Comparison of ENCODE assay signal across 23 mouse cellular contexts in the genomic region with DNA sequence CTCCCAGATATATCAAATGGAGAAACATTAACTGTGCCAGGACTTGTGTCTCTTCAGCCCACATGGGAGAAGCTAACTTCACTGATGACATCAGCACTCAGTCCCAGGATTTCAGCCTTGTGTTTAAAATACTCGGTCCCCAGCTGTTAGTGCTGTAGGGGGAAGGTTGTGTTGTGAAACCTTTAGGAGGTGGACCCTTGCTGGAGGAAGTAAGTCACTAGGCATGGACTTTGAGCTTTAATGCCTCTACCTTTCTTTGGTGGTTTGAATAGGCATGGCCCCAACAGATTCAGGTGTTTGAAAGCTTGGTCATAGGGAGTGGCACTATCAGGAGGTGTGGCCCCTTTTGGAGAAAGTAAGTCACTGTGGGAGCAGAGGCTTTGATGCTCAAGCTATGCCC. TPM values are rescaled to one million over a fixed set of nuclear protein-coding genes. Genes with fewer than 3 reads are reported as not detected.
DNase-seq lines count a peak whose midpoint lies in the region; ATAC-seq and TF ChIP-seq lines count a peak whose summit lies in the region.
"Had no signal": no experiment of that assay in that cellular context is flagged by ENCODE, and none has a peak within 500 bp of the region (broad histone marks: within the 10 kb centered on the region; RNA-seq: fewer than 3 reads in every experiment).

No protein-coding gene starts in this region.

- H3K4me1 ChIP-seq in intestine, embryonic 15.5 days (replicated peaks), result no peaks in the 10 kb centered on the region
- no peaks in the 10 kb centered on the region; the same call in 1 of the 2 replicates for H3K4me1 ChIP-seq in intestine, postnatal 0 days (replicated peaks; ENCODE audit: control insufficient read depth, insufficient read depth, low read length)
- H3K4me1 ChIP-seq in small intestine, adult 2 months (ENCODE audit: control insufficient read depth, insufficient read depth, insufficient read length, low read length), result peaks cover 10% of the 10 kb centered on the region; the same call in 1 of the 2 replicates

- no peaks in the 10 kb centered on the region for H3K9me3 ChIP-seq in intestine, embryonic 15.5 days
- no peaks in the 10 kb centered on the region for H3K9me3 ChIP-seq in intestine, postnatal 0 days (ENCODE audit: control insufficient read depth)
- H3K9me3 ChIP-seq: embryonic facial prominence, embryonic 12.5 days; embryonic facial prominence, embryonic 15.5 days; hindbrain, embryonic 12.5 days; hindbrain, embryonic 15.5 days had no signal

- H3K27me3 ChIP-seq in intestine, embryonic 15.5 days (replicated peaks), result no peaks in the 10 kb centered on the region
- H3K27me3 ChIP-seq in intestine, postnatal 0 days (replicated peaks; ENCODE audit: control insufficient read depth, insufficient read depth, low read length), result no peaks in the 10 kb centered on the region
- H3K27me3 ChIP-seq in small intestine, adult 2 months (ENCODE audit: control insufficient read depth, insufficient read depth, low read length), result no peaks in the 10 kb centered on the region
- H3K27me3 ChIP-seq: embryonic facial prominence, embryonic 12.5 days; embryonic facial prominence, embryonic 15.5 days; hindbrain, embryonic 12.5 days; hindbrain, embryonic 15.5 days had no signal

- peak; percentile 38 for DNase-seq in yolk sac, embryonic 10.5 days (ENCODE audit: low spot score)
- no peak for DNase-seq in cerebellum, adult 9-11 months
- DNase-seq in right cerebral cortex, postnatal 4 days, result no peak
- DNase-seq in embryo, embryonic 11 days, result no peak
- DNase-seq: adrenal gland, adult 2 months; adrenal gland, postnatal 14 days; cerebellum, adult 11 months; cerebellum, adult 2 months; cerebellum, postnatal 14 days; forebrain, postnatal 0 days; gastrocnemius, adult 2 months; gastrocnemius, postnatal 14 days had no signal

- H3K36me3 ChIP-seq in intestine, embryonic 15.5 days, result no peaks in the 10 kb centered on the region
- H3K36me3 ChIP-seq in intestine, postnatal 0 days (ENCODE audit: control insufficient read depth, insufficient read depth), result no peaks in the 10 kb centered on the region
- no peaks in the 10 kb centered on the region for H3K36me3 ChIP-seq in small intestine, adult 2 months (ENCODE audit: control insufficient read depth, insufficient read depth, low read length)
- H3K36me3 ChIP-seq: embryonic facial prominence, embryonic 12.5 days; embryonic facial prominence, embryonic 15.5 days; hindbrain, embryonic 12.5 days; hindbrain, embryonic 15.5 days had no signal

- H3K9ac ChIP-seq in intestine, embryonic 15.5 days, result no peak overlapping the region
- H3K9ac ChIP-seq in intestine, postnatal 0 days (ENCODE audit: low read depth, low read length), result no peak overlapping the region
- H3K9ac ChIP-seq: embryonic facial prominence, embryonic 12.5 days; embryonic facial prominence, embryonic 15.5 days; forebrain, postnatal 0 days; hindbrain, embryonic 12.5 days; hindbrain, embryonic 15.5 days had no signal

- 56% methylated on average over 1 of the region's 1 CpGs for WGBS in intestine, embryonic 15.5 days
- 27% methylated on average over 1 of the region's 1 CpGs for WGBS in intestine, postnatal 0 days
- 19% methylated on average over 1 of the region's 1 CpGs for WGBS in small intestine, adult 2 months

- H3K4me3 ChIP-seq in intestine, embryonic 15.5 days (replicated peaks), result no peak overlapping the region
- H3K4me3 ChIP-seq in intestine, postnatal 0 days (ENCODE audit: low read depth, low read length), result no peak overlapping the region
- no peak overlapping the region for H3K4me3 ChIP-seq in small intestine, adult 2 months (ENCODE audit: low read depth, low read length)
- H3K4me3 ChIP-seq: embryonic facial prominence, embryonic 12.5 days; embryonic facial prominence, embryonic 15.5 days; gastrocnemius, adult 2 months; hindbrain, embryonic 12.5 days; hindbrain, embryonic 15.5 days had no signal

- no peak overlapping the region for H3K27ac ChIP-seq in intestine, embryonic 15.5 days
- H3K27ac ChIP-seq in intestine, postnatal 0 days (ENCODE audit: low read depth, low read length), result no peak overlapping the region
- peak overlapping the region; percentile 51; the same call in 1 of the 2 replicates for H3K27ac ChIP-seq in small intestine, adult 2 months (ENCODE audit: insufficient read depth, low read depth, low read length)
- H3K27ac ChIP-seq: embryonic facial prominence, embryonic 12.5 days; embryonic facial prominence, embryonic 15.5 days; gastrocnemius, adult 2 months; hindbrain, embryonic 12.5 days; hindbrain, embryonic 15.5 days had no signal

- TF ChIP-seq POLR2A in small intestine, adult 2 months (IDR thresholded peaks at IDR 0.05; ENCODE audit: low read depth, low read length), result no peak

- no peak overlapping the region for H3K4me2 ChIP-seq in intestine, embryonic 15.5 days (replicated peaks)
- no peak overlapping the region for H3K4me2 ChIP-seq in intestine, postnatal 0 days (replicated peaks; ENCODE audit: low read depth)
- H3K4me2 ChIP-seq: embryonic facial prominence, embryonic 12.5 days; embryonic facial prominence, embryonic 15.5 days; heart, embryonic 11.5 days; hindbrain, embryonic 12.5 days; hindbrain, embryonic 15.5 days had no signal

- TF ChIP-seq CTCF in intestine, postnatal 0 days (IDR thresholded peaks at IDR 0.05; ENCODE audit: low read depth), result no peak
- TF ChIP-seq CTCF in small intestine, adult 2 months (IDR thresholded peaks at IDR 0.05; ENCODE audit: extremely low read depth, insufficient read length, insufficient replicate concordance, low read depth, low read length), result no peak

- peak; percentile 50 for ATAC-seq in intestine, embryonic 15.5 days
- ATAC-seq in intestine, postnatal 0 days, result peak; percentile 80
- ATAC-seq: CD4-positive, CD25-positive, alpha-beta regulatory T cell, adult 4 months; forebrain, embryonic 14.5 days; forebrain, postnatal 0 days had no signal

RNA-seq across cellular contexts. Expression of a gene that starts 50.1 kb away (rescaled TPM):
- polyA plus RNA-seq in intestine, embryonic 15.5 days (2015; fragmentation: Nextera tagmentation; extraction: Ambion mirVana), result 0.65 and 1.4 TPM in 2 replicates
- polyA plus RNA-seq in intestine, postnatal 0 days (2015; fragmentation: Nextera tagmentation; extraction: Ambion mirVana), result 0.99 and 1.0 TPM in 2 replicates
- polyA plus RNA-seq in small intestine, adult 2 months (2012; rRNA removed), result 0.23 and 2.2 TPM in 2 replicates
- polyA plus RNA-seq: heart, postnatal 0 days had no signal
